Mouse (Mus musculus) small intestine, adult 2 months (tissue): ENCODE data around the gene 1110051M20Rik.

Experiments used
- CTCF ChIP-seq: fragments of 200-500 bp; IDR thresholded peaks from 2 replicates; pipeline ENCODE4 v1.5.1; 2012; ENCODE audit warnings: low read depth, mild to moderate bottlenecking, control low read depth, inconsistent platforms, low read length, moderate library complexity, mixed read lengths; ENCODE audit not compliant: insufficient replicate concordance, insufficient read length; ENCODE audit errors: extremely low read depth
- POLR2A ChIP-seq: fragments of 200-500 bp; IDR thresholded peaks from 2 replicates; pipeline ENCODE4 v1.6.1; 2012; ENCODE audit warnings: low read depth, mild to moderate bottlenecking, control low read depth, inconsistent platforms, low read length, moderate library complexity

GRCm38 (mm10) chr2:91458673-91459391 lies 14.3 kb upstream of the 1110051M20Rik start:
- TF ChIP-seq CTCF (no peak; the same call in 1 of the 2 replicates), POLR2A (no peak; the same call in 1 of the 2 replicates)
